Mouse (Mus musculus) left cerebral cortex, postnatal 14 days (tissue): ENCODE measurements around the gene Plch2. TPM values are rescaled to one million over a fixed set of nuclear protein-coding genes. Genes with fewer than 3 reads are reported as not detected.

Experiments
- DNase-seq, 2 experiments: peaks; one replicate each; pipeline ENCODE4 v3.0.0; 2021 to 2022; ENCODE audit warnings: low spot score in 2 of 2, mixed read lengths in 1 of 2
- intact Hi-C: fragments of 180-260 bp; cut with DNase I; formaldehyde crosslinking; loops from one replicate; pipeline ENCODE4 v1.15.1; 2025
- total RNA-seq, 2 experiments: library from RNA; stranded (reverse); gene quantifications; 2 replicates each; pipeline ENCODE4 v1.2.3; 2021

Gene Plch2
- total RNA-seq, 2 experiments from 2014 or later = 50.2 to 50.5 TPM

DNA sequence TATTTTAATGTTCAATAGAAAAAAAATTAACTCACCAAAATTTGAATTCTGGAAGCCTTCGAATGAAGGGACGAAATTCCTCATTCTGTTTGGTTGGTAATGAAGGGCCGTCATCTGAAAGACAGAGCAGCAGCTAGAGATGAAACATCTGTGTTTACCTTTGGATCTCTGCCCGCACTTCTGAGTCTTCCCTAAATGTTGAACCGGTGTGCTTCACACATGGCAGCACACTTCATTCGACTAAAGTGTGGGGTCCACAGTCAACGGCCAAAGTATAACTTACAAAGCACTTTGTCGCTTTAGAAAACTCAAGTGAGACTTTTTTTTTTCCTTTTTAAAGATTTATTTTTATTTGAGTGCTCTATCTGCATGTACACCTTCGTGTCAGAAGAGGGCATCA, 20.1 kb upstream of the Plch2 start:
- intact Hi-C loops = no loop called here

DNA sequence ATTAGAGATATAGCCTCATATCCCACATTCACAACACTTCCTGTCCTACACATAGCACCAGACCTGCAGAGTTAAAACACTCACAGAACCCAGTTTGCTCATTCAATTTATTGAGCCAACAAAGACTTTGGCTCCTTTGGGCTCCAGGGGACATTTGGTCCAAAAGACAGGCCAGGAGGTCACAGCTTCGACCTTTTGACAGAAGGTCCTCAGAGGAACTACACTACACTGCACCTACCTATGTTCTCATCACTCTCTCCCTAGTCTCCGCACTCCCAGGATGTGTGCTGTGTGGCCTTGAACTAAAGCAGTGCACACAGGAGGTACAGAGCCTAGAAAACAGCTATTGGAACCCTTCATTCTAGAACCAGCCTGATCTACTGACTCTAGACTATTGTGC, 19.2 kb upstream of the Plch2 start:
- no peak for DNase-seq
- intact Hi-C loops = no loop called here

More for the DNA sequence above, 20.1 kb upstream of the Plch2 start:
- no peak for DNase-seq

DNA sequence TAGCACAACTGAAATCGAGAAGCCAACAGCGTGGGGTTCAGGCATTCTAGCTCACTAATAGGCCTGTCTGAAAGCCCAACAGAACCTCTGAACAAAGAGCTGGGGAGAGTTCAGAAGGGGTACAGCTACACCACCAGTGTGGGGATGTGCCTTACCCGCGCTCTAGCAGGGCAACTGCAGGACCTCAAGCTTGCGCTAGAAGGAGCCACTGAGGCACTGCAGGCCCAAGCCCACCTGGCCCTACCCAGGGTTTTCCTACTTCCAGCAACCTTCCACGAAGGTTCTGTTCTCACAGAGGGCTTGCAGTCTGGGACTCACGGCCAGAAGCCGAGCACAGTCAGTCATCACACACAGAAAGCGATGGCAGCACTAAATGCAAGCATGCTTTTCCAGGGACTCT, 18.6 kb upstream of the Plch2 start:
- no peak for DNase-seq
- intact Hi-C loops = no loop called here

DNA sequence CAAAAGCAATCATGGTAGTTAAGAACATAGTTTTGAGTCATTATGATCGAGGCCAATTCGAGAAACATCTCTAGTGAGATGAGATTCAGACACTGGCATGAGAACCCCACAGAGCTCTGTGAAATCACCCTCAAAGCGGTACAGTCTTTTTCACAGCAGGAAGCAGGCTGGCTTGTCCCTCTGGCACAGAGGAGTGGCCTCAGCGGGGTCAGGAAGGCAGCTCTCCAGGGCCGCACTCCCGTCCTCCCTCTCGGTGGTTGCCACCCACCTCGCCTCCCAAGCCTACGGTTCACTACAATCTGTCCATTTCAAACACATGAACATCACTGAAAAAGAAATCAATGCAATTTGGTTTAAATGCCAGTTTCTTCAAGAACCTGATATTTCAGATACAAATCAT, 17.8 kb upstream of the Plch2 start:
- intact Hi-C loops = no loop called here
- DNase-seq = no peak

DNA sequence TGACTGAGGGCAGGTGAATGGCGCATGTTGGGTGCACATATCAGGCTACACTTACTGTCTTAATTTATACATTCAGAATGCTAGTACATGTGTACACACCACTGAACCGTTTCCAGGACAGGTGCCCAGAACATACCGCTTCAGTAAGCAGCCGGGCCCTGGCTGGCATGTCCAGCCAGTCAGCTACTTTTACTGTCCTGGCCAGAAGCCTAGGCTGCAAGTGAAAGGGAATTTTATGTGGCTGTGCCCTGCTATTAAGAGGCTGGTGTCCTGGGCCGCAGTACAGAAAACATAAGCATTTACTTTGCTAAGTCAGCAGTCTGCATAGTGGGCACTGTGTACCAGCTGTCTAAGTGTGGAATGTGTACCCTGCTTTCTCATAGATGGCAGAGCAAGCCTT, 14.3 kb upstream of the Plch2 start:
- DNase-seq = no peak
- intact Hi-C loops = no loop called here

DNA sequence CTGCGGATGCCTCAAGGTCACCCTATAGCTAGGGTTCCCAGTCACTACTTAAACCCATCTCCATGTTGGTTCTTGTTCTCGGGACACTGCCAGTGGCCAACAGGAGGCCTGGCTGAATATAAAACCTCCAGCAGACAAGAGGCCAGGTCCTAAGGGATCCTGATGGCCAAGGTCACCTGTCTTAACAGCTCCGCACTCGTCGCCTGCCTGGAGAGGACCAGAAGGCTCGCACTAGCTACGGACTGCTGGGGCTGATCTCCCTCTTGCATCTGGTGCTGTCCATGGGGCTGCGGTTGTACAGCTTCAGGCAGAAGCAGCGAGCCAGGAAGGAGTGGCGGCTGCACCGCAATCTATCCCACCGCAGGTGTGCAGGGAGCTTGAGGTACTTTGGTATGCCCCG, 13.6 kb upstream of the Plch2 start:
- intact Hi-C loops = no loop called here
- DNase-seq = no peak

DNA sequence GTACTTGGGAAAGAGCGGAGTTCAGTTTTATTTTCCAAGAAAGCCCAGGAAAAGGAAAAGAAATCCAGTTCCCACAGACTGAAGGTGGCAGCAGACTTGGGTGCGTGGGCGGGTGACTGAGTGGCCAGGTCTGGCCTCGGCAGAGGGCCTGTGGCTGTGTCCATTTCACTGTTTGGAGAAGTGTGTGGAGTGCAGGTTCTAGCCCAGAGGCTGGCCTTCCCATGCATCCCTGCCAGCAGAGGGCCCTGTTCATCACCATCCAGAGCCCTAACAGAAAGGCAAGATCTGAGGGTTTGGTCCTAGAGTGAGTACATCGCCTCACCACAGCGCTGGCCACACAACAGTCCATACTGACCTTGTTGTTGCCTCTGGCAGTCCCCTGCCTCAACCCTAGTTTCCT, 12.6 kb upstream of the Plch2 start:
- peak in 1 of 2 experiments; percentile 47 for DNase-seq
- intact Hi-C loops = no loop called here

DNA sequence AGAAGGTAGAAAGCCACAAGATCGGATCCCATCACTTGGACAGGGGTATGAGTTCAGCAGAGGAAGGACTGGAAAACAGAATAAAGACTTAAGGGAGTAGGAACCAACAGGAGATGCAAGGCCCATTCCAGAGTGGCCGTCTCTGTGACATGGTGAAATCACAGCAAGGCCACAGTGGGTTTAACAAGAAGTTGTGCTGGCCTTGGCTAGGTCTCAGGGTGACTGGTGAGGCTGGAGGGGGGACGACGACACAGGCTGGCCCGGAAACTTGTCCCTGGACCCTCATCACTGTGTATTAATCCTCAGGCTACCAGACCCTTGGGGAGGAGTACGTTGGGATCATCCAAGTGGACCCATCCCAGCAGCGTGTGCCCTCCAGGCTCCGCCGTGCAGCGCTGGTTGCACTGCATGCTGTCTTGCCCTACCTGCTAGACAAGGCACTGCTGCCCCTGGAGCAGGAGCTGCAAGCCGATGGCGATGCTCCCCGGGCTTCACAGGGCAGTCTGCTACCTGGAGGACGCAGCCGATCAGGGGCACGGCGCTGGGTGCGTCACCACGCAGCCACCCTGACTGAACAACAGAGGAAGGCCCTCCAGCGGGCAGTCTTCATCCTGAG, 11.9 kb upstream of the Plch2 start:
- DNase-seq = no peak
- intact Hi-C loops = no loop called here

DNA sequence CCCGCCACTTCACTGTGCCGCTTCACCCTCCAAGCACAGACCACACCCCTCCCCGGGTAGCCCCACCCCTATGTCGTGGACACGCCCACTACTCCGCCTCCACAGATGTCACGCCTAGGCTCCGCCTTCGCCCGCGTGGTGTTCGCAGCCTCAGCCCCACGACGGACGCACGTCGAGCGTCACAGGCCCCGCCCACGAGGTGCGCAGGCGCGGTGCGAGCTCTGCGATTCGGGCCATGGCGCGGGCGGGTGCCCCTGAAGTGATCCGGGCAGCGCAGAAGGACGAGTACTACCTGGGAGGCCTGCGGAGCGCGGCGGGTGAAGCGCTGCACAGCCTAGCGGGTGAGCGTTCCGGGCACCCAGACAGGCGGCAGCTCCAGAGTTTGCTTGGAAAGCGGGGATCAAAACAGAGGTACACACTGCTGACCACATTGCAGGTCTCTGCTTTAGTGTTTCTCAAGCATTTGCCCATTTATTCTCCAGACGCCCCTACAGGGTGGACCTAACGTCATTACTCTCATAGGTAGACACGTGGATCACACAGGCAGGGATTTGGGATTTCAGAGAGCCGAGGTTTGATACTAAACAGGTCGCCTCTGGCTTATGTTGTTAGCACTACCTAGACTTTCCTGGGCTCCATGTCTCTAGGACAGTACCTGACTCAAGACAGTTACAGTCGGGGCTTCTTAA, 10.4 kb upstream of the Plch2 start, which contains the start of gene Pex10:
Gene Pex10 (plus strand): TSS at position 183 of the 689 bp plus-strand sequence.
- intact Hi-C loops = loop anchor here (1.0 kb wide), 3 partner anchors 86 to 189 kb away; no protein-coding TSS in a partner anchor
- peak; percentile 96 to 97 for DNase-seq

DNA sequence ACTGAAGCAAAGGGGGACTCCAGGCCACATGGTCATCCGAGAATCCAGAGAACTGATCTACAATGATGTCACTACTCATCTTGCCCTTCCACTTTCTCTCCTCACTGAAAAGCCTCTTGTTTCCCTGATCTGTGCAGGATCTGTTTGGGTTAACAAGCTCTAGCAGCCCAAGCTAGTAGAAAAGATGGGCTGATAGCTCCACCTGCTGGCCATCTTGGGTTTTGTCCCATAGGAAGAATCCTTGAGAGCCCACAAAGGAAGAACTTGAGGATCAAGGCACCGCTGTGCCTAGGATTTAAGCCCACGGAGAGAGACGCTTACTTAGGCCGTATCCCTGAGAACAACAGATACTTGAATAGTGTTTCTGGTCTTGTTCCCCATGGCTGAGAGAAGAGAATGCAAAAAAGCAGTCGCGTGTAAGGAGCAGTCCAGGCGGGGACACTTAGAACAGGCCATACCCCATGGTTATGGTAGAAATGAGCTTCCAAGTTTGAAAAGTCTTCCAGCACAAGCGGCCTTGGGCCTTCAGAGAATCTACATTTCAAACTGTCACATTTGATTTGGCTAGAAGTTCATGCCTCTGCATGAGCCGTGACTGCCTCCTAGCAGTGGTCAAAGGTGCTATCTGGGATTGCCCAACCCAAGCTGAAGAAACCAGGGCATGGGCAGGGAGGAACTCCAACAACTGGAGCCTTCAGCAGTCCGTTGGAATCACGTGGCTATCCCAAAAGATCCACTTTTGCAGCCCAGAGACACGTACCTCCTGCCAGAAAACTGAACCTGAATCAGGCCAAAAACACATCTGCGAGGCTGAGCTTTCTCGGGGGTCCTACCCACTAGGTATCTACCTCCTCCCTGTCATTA, 9.6 kb upstream of the Plch2 start:
- peak; percentile 96 for DNase-seq
- intact Hi-C loops = loop anchor here (1.0 kb wide), 3 partner anchors 85 to 188 kb away; no protein-coding TSS in a partner anchor

DNA sequence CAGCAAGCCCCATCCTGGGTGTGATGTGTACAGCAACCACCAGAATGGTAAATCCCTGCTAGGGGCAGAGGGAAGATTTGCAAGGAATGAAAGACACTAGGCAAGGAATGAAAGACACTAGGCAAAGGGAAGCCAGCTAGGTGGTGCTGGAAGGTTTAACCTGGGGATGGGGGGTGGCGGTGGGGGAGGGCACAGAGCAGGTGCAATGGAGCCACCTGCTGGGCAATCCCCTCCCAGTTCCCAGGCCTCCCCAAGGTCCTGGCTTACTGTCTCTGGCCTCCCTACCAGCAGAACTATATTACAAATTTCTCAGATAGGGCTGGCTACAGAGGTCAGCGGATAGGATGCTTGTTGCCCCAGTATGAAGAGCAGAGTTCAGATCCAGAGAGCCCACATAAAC, 7.9 kb upstream of the Plch2 start:
- intact Hi-C loops = no loop called here

DNA sequence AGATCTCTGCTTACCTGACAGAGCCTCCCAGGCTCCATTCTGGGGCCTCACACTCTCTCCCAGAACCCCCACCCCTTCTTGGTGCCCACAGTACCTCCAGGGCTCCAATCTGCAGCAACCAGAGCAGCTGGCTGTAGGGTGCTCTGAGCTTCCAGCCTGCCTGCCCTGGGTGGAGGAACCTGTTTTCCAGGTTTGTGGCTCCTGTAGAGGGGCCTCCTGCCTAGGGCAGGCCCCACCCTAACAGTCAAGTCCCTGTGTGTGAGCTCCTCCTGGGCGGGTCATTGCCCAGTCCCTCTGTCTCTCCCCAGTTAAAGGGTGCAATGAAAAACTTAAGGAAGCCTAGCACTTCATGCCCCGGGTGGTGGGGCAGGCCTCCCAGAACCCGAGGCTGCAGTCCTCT, 7.3 kb upstream of the Plch2 start:
- intact Hi-C loops = no loop called here
- no peak for DNase-seq

More for the DNA sequence above, 7.9 kb upstream of the Plch2 start:
- no peak for DNase-seq

DNA sequence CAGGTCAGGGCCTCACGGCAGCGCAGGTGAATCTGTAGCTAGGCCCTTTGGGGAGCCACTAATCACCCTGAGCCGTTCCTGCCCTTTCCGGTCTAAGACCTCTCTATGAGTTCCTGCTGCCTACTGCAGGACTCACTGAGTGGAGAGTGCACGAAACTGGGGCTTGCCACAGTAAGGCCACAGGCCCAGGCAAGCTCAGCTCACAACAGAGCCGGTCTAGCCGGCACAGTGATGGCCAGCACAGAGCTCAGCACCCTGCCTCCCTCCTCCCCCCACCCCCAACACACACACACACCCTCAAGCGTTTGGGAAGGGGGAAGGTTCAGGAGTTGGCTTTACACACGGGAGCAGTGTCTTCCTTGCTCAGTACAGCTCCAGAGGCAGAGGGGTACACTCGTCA, 1.7 kb upstream of the Plch2 start:
- intact Hi-C loops = no loop called here
- no peak for DNase-seq

DNA sequence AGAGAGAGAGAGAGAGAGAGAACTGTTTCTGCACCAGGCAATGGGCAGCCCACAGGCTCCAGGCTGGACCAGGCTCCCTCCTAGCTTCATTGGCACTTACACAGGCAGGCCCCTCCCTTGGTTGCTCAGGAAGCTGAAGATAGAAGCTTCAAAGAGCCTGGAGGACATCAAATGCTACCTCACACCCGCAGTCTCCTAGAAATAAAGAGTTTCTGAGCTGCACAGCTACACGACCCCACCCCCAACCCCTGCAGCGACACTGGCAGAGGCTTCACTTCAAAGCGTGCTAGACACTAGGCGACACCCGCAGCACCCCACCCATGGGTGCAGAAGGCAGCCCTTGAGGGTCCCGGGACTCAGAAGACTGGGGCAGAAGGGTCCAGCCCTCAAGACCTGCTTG, 6.5 kb downstream of the Plch2 start:
- DNase-seq = no peak
- intact Hi-C loops = no loop called here

DNA sequence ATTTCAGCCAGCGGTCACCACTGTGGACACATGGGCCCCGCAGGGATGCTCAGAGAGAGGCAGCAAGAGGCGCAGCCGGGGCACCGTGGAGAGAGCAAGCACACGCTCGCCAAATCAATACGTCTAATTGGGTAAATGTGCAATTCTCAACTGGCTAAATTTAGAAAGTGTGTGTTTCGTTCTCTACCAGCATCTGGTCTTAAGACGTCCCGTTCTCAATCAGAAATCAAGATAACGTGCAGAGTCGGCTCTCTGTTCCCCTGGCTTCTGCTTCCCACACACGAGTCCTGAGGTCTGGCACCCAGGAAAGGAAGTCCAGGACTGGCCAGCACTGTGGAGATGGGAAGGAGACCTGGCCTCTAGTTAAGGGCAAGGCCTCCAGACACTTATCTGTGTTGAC, 9.9 kb downstream of the Plch2 start:
- DNase-seq = no peak
- intact Hi-C loops = no loop called here

DNA sequence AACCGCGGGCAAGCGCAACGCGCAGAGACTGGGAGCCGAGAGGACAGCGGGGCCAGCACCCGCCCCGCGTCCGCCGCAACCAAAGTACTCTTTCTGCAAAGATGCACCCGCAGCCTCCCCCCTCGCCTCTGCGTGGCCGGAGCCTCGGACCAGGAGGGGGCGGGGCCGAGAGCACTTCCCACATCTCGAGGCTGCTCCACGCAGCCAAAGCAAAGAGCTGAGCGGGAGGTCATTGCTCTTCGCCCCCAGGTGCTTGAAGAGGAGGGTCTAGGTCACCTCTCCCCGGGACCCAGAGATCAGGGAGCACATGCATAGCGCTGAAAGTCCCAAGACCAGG, 13.3 kb downstream of the Plch2 start:
- DNase-seq = no peak
- intact Hi-C loops = no loop called here

DNA sequence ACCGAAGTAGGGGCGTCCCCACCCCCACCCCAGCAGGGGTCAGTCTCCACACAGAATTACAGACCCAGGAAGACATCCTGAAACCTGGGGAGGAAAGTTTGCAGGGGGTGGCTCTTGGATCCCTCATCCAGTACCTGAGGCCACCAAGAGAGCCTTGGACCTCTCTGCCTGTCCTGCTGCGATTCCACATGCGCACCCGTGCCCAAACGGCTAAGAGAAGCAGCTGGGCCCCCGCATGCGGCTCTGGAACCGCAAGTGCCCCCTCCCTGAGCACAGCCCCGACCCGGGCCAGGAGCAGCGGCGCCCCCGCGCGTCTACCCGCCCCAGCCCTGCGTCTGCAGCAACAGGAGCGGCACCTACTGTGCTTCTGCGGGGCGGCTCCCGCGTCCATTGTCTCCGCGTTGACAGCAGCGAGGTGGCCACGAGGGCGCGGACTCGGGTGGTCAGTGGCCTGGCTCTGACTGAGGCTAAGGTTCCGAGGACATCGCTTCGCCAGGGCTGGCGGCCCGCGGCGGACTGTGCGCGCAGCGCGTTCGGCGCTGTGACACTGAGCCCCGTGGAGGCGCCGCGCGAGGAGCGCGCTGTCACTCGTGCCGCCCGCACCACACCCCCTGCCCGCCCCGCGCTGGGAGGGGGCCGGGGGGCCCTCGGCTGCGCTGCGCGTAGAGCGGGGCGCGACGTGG, 13.8 kb downstream of the Plch2 start:
- intact Hi-C loops = no loop called here
- DNase-seq = no peak

DNA sequence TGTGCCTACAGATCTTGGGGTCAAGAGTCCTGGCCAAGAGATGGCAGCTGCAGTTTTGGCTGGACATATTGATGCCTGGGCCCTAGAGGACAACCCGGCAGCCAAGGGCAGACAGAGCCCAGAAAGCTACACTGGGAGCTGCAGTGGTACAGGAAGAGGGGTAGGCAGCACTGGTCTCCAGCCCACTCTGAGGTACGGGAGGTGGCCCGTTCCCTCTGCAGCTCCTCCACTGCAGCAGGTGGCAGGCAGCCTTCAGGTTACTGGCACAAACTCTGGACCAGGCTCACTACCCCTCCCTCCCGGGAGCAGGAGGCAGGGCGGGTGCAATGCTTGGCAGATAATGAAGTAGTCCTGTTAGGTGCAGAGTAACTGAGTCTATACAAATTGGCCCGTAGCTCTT, 15.9 kb downstream of the Plch2 start:
- intact Hi-C loops = no loop called here
- DNase-seq = no peak

DNA sequence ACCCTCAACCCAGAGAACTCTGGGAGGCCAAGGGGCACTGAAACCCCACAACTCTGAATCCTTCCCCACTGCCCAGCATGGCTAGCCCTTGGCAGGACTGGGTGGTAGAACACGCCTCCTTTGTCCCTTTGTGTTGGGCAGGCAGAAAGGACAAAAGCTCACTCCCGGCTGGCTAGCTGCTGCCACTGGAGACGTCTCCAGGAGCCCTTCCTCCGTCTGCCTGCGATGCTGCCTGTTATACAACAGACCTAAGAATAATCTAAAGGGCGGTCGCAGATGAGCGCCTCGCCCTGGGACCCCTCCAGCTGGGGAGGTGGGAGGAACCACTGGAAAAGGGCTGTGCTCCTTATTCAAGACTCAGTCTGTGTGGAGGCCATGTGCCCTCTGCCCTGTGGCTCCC, 16.4 kb downstream of the Plch2 start:
- DNase-seq = peak in 1 of 2 experiments; percentile 53
- intact Hi-C loops = no loop called here

DNA sequence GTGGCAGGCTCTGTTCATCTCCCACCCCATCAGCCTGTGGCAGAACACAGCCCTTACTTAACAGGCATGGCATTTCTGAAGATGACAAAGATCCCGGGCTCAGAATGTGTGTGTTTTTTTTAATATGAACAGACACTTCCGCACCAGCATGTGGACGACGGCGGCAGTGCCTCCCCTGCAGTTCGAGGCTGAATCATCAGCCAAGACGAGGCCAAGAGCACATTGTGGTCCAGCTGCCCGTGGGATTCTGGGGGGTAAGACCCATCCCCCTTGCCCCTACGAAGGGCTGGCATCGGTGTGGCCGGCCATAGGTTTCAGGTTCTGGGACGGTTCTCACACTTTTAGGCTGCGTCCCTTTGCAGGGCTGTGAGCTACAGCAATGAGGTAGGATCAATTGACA, 21.8 kb downstream of the Plch2 start:
- intact Hi-C loops = no loop called here

More for the DNA sequence above, 21.8 kb downstream of the Plch2 start:
- no peak for DNase-seq
